Mouse (Mus musculus) small intestine, adult 2 months (tissue): ENCODE measurements at regions not wholly inside any gene's neighbourhood (a gene's known extent, or its start where the extent isn't known, plus 50 kb on each side); places are given as distances from the start of the nearest gene placed in this dataset.

Experiments
- CTCF ChIP-seq: fragments of 200-500 bp; IDR thresholded peaks from 2 replicates; pipeline ENCODE4 v1.5.1; 2012; ENCODE audit warnings: low read depth, mild to moderate bottlenecking, control low read depth, inconsistent platforms, low read length, moderate library complexity, mixed read lengths; ENCODE audit not compliant: insufficient replicate concordance, insufficient read length; ENCODE audit errors: extremely low read depth
- POLR2A ChIP-seq: fragments of 200-500 bp; IDR thresholded peaks from 2 replicates; pipeline ENCODE4 v1.6.1; 2012; ENCODE audit warnings: low read depth, mild to moderate bottlenecking, control low read depth, inconsistent platforms, low read length, moderate library complexity

DNA sequence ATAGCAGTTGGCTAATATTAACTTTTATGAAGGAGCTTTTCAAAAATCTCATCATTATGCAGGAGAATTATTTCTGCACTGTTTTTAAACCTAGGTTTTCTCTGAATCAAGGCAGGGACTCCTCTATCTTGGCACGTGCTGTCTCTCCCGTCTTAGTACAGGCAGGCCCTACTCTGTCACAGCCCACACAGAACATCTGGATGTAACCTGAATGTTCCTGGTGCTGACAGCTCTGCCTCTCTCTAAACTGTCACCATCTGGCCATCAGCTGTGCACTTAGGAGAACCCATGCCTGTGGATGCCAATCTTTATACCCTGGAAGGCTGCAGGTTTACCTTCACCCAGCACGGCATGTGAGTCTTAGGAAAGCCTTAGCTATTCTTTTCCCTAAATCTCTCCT lies 58.0 kb upstream of the Rap2b start:
- TF ChIP-seq POLR2A = no peak
- no peak for TF ChIP-seq CTCF
